Mouse (Mus musculus): ENCODE measurements around the gene Rnf144a.

DNA sequence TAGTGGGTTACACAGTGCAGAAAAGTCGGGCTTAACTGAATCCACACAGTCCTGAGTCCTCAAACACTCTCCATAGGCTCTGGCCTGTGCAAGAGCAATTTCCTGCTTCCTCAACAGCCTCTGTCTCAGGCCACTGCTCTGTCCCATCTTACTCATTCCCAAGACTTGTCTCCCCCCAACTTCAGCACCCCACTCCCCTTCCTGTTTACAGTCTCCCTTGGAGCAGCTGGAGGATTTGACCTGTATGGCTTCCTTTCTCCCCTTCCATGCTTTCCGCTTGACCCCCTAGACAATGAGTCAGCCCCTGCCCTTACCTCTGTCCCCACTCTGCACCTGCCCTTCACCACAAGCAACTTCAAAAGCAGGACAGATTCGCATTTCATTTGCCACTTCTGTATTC, 72.4 kb downstream of the Rnf144a start:
- TF ChIP-seq CTCF (IDR thresholded peaks at IDR 0.05; ENCODE audit: low read depth) (no peak), EP300 (IDR thresholded peaks at IDR 0.05; ENCODE audit: low read depth) (peak; percentile 73)
